Mouse (Mus musculus) MEL-GATA-1-ER (cell line): ENCODE measurements around the gene Osm.

Source experiments
- DNase-seq: peaks from one replicate; pipeline ENCODE4 v3.0.0-alpha.2; 2012; ENCODE audit warnings: low read depth; ENCODE audit errors: extremely low read depth

The Osm gene

GRCm38 (mm10) chr11:4238167-4238566 lies 1.9 kb downstream of the Osm start:
- DNase-seq, result no peak

- no peak for DNase-seq
Measured at GRCm38 (mm10) chr11:4239691-4240090, 3.5 kb downstream of the Osm start.

- DNase-seq, result no peak
Measured at GRCm38 (mm10) chr11:4240151-4240550, 3.9 kb downstream of the Osm start.

GRCm38 (mm10) chr11:4241180-4241579 lies 5.0 kb downstream of the Osm start:
- DNase-seq, result no peak

GRCm38 (mm10) chr11:4246126-4246525 lies 9.9 kb downstream of the Osm start:
- no peak for DNase-seq

- DNase-seq, result no peak
Measured at GRCm38 (mm10) chr11:4246623-4247022, 10.4 kb downstream of the Osm start.

GRCm38 (mm10) chr11:4247201-4247959 lies 11.2 kb downstream of the Osm start:
- DNase-seq, result no peak

- DNase-seq, result no peak
Measured at GRCm38 (mm10) chr11:4249151-4249550, 12.9 kb downstream of the Osm start.

- DNase-seq, result no peak
Measured at GRCm38 (mm10) chr11:4250290-4250689, 14.1 kb downstream of the Osm start.

- DNase-seq, result no peak
Measured at GRCm38 (mm10) chr11:4251376-4251775, 15.2 kb downstream of the Osm start.

GRCm38 (mm10) chr11:4252886-4253285 lies 16.7 kb downstream of the Osm start:
- DNase-seq, result no peak

- DNase-seq, result no peak
Measured at GRCm38 (mm10) chr11:4256846-4257607, 20.8 kb downstream of the Osm start, which contains the start of gene Lif. Lif (plus strand) TSS chr11:4257557.

- DNase-seq, result no peak
Measured at GRCm38 (mm10) chr11:4257756-4258155, 21.5 kb downstream of the Osm start.

- peak; percentile 73 for DNase-seq
Measured at GRCm38 (mm10) chr11:4258657-4259082, 22.4 kb downstream of the Osm start.

- peak; percentile 40 for DNase-seq
Measured at GRCm38 (mm10) chr11:4260463-4261187, 24.4 kb downstream of the Osm start.

- DNase-seq, result peak; percentile 67
Measured at GRCm38 (mm10) chr11:4261188-4261494, 24.9 kb downstream of the Osm start.

GRCm38 (mm10) chr11:4261969-4262368 lies 25.7 kb downstream of the Osm start:
- no peak for DNase-seq

GRCm38 (mm10) chr11:4262847-4263246 lies 26.6 kb downstream of the Osm start:
- no peak for DNase-seq

GRCm38 (mm10) chr11:4263296-4263695 lies 27.1 kb downstream of the Osm start:
- no peak for DNase-seq

GRCm38 (mm10) chr11:4264066-4264465 lies 27.8 kb downstream of the Osm start:
- DNase-seq, result no peak

GRCm38 (mm10) chr11:4266271-4267201 lies 30.3 kb downstream of the Osm start:
- DNase-seq, result no peak
